Mouse (Mus musculus): ENCODE measurements at regions not wholly inside any gene's neighbourhood (a gene's known extent, or its start where the extent isn't known, plus 50 kb on each side); places are given as distances from the start of the nearest gene placed in this dataset.
A peak's percentile ranks its signal among the peaks of the same experiment; 100 is the strongest.
"Not testable (repeated sequence)": the region's sequence is repeated elsewhere in the genome, so short reads cannot be mapped to it uniquely, and the experiment has no call there.

DNA sequence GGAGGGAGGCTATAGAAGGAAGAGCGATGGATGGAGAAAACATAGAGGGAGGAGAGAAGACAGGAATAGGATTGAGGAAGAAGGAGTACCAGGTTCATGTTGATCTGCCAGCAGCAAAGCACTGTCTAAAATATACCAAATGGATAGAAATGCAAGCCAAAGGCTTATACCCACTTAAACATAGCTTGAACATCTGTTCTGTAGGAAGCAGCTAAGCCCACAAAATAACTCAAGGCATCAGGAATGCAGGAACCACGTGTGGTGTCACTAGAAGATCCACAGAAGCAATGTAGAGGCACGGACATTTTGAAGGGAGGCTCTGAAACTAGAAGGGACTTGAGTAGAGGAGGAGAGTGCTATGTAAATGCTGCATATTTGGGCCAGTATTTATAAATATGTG, 78.9 kb downstream of the Smgc start:
- DNase-seq (ENCODE audit: low read depth, low spot score), result no peak

DNA sequence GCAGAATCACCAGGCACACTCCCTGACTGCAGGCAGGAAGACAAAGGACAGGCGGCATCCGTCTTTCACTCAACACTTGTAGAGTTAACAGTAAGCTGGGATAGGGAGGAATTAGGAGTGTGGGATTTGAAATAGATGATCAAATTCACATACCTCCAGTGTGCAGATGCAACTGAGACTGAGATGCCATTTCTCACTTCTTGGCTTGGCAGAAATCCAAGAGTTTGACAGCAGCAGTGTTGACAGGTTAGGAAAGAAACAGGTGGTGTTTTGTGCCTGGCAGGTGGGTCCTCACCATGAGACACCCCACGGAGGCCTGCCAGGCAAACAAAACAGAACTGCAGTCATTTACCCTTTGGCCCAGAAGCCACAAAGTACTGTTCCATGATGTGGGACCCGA, 79.8 kb downstream of the Smgc start:
- DNase-seq (ENCODE audit: low read depth, low spot score), result peak; percentile 13

- DNase-seq (ENCODE audit: low read depth, low spot score), result no peak
Observed at GRCm38 (mm10) chr15:91924542-91924941, 86.5 kb downstream of the Smgc start.

GRCm38 (mm10) chr15:91927492-91927891, 89.4 kb downstream of the Smgc start:
- DNase-seq (ENCODE audit: low read depth, low spot score), result no peak

- DNase-seq (ENCODE audit: low read depth, low spot score), result peak; percentile 32
Observed at GRCm38 (mm10) chr15:91928511-91928910, 90.4 kb downstream of the Smgc start.

GRCm38 (mm10) chr15:91957273-91957672, 93.7 kb upstream of the Cntn1 start:
- DNase-seq (ENCODE audit: low read depth, low spot score), result no peak

DNA sequence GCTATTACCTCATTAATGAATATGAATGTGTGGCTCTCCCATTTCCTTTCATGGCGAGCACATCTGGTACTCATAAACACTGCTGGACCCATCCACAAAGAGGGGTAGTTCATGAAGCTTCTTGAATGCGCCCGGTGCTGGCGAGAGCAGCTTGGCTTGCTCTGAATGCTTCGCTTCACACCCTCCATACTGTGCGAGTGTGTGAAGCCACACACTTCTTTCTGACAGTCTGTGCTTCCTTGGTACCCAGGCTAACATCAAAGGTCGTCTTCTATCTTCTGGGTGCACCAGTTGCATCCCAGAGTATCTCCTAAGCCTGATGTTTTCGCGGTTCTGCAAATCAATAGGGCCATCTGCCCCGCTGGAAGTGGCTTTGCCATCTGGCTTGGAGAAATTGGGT, 85.8 kb upstream of the Cntn1 start:
- peak; percentile 13 for DNase-seq (ENCODE audit: low read depth, low spot score)

DNA sequence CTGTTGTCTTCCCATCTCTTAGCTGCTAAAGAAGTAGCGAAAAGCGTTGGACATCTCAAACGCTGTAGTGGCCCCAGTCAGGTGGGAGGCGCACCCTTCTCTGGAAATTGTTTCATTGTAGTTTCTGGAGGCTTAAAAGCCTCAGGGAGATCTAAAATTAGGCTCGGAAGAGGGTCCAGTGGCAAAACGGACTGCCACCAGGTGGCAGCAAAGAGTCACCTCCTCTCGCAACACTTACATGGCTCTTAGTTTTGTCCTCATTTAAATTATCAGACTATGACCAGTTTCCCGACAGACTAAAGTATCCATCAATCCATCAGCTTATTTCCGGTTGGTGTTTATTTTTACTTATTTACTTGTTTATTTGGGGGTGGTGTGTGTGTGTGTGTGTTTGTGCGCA, 81.6 kb upstream of the Cntn1 start:
- peak; percentile 84 for DNase-seq (ENCODE audit: low read depth, low spot score)

GRCm38 (mm10) chr15:91971411-91971810, 79.6 kb upstream of the Cntn1 start:
- DNase-seq (ENCODE audit: low read depth, low spot score), result no peak

- no peak for DNase-seq (ENCODE audit: low read depth, low spot score)
Observed at GRCm38 (mm10) chr15:91971846-91972245, 79.1 kb upstream of the Cntn1 start.

- DNase-seq (ENCODE audit: low read depth, low spot score), result no peak
Observed at GRCm38 (mm10) chr15:91975606-91976005, 75.4 kb upstream of the Cntn1 start.

GRCm38 (mm10) chr15:91983186-91983585, 67.8 kb upstream of the Cntn1 start:
- DNase-seq (ENCODE audit: low read depth, low spot score), result not testable (repeated sequence)

DNA sequence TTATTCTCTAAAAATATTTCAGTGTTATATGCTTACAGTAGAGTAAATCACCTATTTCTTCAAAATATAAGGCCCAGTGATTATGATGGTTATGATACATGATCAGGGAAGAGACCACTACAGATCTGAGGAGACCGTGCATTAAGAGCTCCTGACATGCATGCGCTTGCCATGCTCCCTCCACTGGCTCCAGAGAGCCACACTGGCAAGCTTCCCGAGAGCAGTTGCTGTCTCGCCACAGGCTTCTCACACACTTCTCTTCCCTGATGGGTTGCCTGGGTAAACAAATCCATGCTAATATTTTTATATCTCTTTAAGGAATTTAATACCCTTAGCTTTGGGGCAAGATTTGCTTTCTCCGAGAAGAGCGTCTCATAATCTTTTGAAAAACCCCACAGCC, 50.9 kb upstream of the Cntn1 start:
- no peak for DNase-seq (ENCODE audit: low read depth, low spot score)

Data from mesoderm, embryonic 11.5 days (tissue).